ENCODE assay signal across 10 mouse cellular contexts in genomic region chr19:57658111-57659091, GRCm38 (mm10). TPM values are rescaled to one million over a fixed set of nuclear protein-coding genes. Genes with fewer than 3 reads are reported as not detected.
DNase-seq lines count a peak whose midpoint lies in the region; TF ChIP-seq lines count a peak whose summit lies in the region.
"Had no signal": no experiment of that assay in that cellular context is flagged by ENCODE, and none has a peak within 500 bp of the region (broad histone marks: within the 10 kb centered on the region; RNA-seq: fewer than 3 reads in every experiment).

No protein-coding gene starts in this region.

- peak; percentile 14 for DNase-seq in heart, adult 8-10 months (ENCODE audit: low spot score)
- DNase-seq in heart, postnatal 36 days = no peak
- DNase-seq in thymus, postnatal 14 days = peak; percentile 12
- no peak for DNase-seq in thymus, adult 18-20 months
- DNase-seq in liver, adult 2 months (ENCODE audit: extremely low read depth, low read depth, low spot score) = peak; percentile 14
- peak; percentile 2 for DNase-seq in splenic B cell, adult 2 months (ENCODE audit: low read depth, low spot score)
- no peak for DNase-seq in gastrocnemius, postnatal 10 days
- DNase-seq in cerebellum, adult 8-10 months = no peak

- H3K27me3 ChIP-seq in liver, adult 2 months (ENCODE audit: control insufficient read depth, insufficient read depth, low read length) = no peaks in the 10 kb centered on the region
- no peaks in the 10 kb centered on the region for H3K27me3 ChIP-seq in splenic B cell, adult 2 months (ENCODE audit: control insufficient read depth, insufficient read depth, low read length, poor library complexity, severe bottlenecking)
- H3K27me3 ChIP-seq: limb, embryonic 13.5 days had no signal

- 82% methylated on average over 8 of the region's 8 CpGs for WGBS in liver, adult 2 months

- no peak for TF ChIP-seq POLR2A in liver, adult 2 months (IDR thresholded peaks at IDR 0.05; ENCODE audit: extremely low read depth, insufficient read depth, low read length)

- H3K79me2 ChIP-seq in liver, adult 2 months (ENCODE audit: control insufficient read depth, insufficient read depth, low read length) = no peaks in the 10 kb centered on the region

- H3K4me1 ChIP-seq in liver, adult 2 months (ENCODE audit: control insufficient read depth, insufficient read depth, low read length) = no peaks in the 10 kb centered on the region
- H3K4me1 ChIP-seq: limb, embryonic 13.5 days had no signal

- intact Hi-C loops in heart, postnatal 36 days (cut with DNase I) = no loop called here

- peaks cover 4% of the 10 kb centered on the region; the same call in 1 of the 2 replicates for H3K36me3 ChIP-seq in liver, adult 2 months (ENCODE audit: control insufficient read depth, insufficient read depth, low read length)
- no peaks in the 10 kb centered on the region for H3K36me3 ChIP-seq in splenic B cell, adult 2 months (ENCODE audit: control insufficient read depth, insufficient read depth, low read length, poor library complexity, severe bottlenecking)

- no peak overlapping the region for H3K9ac ChIP-seq in liver, adult 2 months (ENCODE audit: low read depth, low read length)
- H3K9ac ChIP-seq: hindbrain, embryonic 14.5 days; limb, embryonic 13.5 days had no signal

- no peak overlapping the region for H3K4me3 ChIP-seq in liver, adult 2 months (ENCODE audit: insufficient read depth, low read depth, low read length)
- H3K4me3 ChIP-seq: limb, embryonic 13.5 days had no signal

- H3K27ac ChIP-seq in liver, adult 2 months (replicated peaks; ENCODE audit: insufficient read depth, low read depth, low read length) = peak overlapping the region; percentile 8; the same call in 1 of the 2 replicates
- H3K27ac ChIP-seq: hindbrain, embryonic 14.5 days; limb, embryonic 13.5 days had no signal

- no peak for TF ChIP-seq CTCF in liver, adult 2 months (IDR thresholded peaks at IDR 0.05; ENCODE audit: low read depth, low read length)

RNA-seq across cellular contexts. Expression of gene Atrnl1, which starts 47.6 kb away (rescaled TPM):
- 10 to 100 TPM; 13.7 to 16.1 (median 15.1) TPM for total RNA-seq in heart, adult 8-10 months (2022)
- 10 to 100 TPM; 15.4 to 15.8 TPM for total RNA-seq in heart, postnatal 36 days (2021)
- total RNA-seq in liver, adult 2 months (2014; rRNA removed) = 25.4 TPM in 2 replicates
- polyA plus RNA-seq in liver, adult 2 months (2012; rRNA removed) = 4.8 and 5.2 TPM in 2 replicates
- 10 to 100 TPM; 14.4 to 17.2 TPM for total RNA-seq in gastrocnemius, postnatal 10 days (2021)

Comparison
In these comparisons a context has a peak if more than half of its experiments do, and no peak if none do; other contexts are left out.
1. DNase-seq: peak in heart, adult 8-10 months (single experiment), thymus, postnatal 14 days (single experiment), liver, adult 2 months (single experiment) and splenic B cell, adult 2 months (single experiment); none in heart, postnatal 36 days (0 of 2), thymus, adult 18-20 months (0 of 2), gastrocnemius, postnatal 10 days (single experiment) and cerebellum, adult 8-10 months (single experiment).